Mouse (Mus musculus) cerebellum, adult 2 months (tissue): ENCODE data around the gene Ntan1.

Source experiments
- CTCF ChIP-seq: fragments of 200-500 bp; IDR thresholded peaks from 2 replicates; pipeline ENCODE4 v1.5.1; 2011; ENCODE audit warnings: low read depth, mild to moderate bottlenecking, control low read depth, low read length, moderate library complexity, borderline replicate concordance; ENCODE audit not compliant: insufficient read depth
- POLR2A ChIP-seq: fragments of 200-500 bp; IDR thresholded peaks from 2 replicates; pipeline ENCODE4 v1.6.1; 2011; ENCODE audit warnings: low read length, control low read depth, borderline replicate concordance; ENCODE audit not compliant: insufficient read depth

GRCm38 (mm10) chr16:13845031-13845430, 26.4 kb downstream of the Ntan1 start:
- no peak for TF ChIP-seq POLR2A
- TF ChIP-seq CTCF, result no peak
